Mouse (Mus musculus) stomach, embryonic 15.5 days (tissue): ENCODE results near the gene Ppara. TPM values are rescaled to one million over a fixed set of nuclear protein-coding genes. Genes with fewer than 3 reads are reported as not detected.

Experiments
- ATAC-seq: fragments of 200-750 bp; cut with Nextera tagmentation; 2 replicates; pipeline ENCODE4 v1.8.0; 2017; ENCODE audit warnings: low read depth, moderate number of reproducible peaks, moderate TSS enrichment; ENCODE audit not compliant: insufficient read depth, low FRiP score
- H3K27ac ChIP-seq: fragments of 300-500 bp; sonication (generic); 2 replicates; pipeline ENCODE4 v1.5.1; 2015; ENCODE audit warnings: mild to moderate bottlenecking, inconsistent platforms
- H3K27me3 ChIP-seq: fragments of 300-500 bp; sonication (generic); replicated peaks from 2 replicates; pipeline ENCODE4 v1.6.1; 2015; ENCODE audit warnings: inconsistent platforms
- H3K36me3 ChIP-seq: fragments of 300-500 bp; sonication (generic); 2 replicates; pipeline ENCODE4 v1.6.1; 2015; ENCODE audit warnings: inconsistent platforms
- H3K4me1 ChIP-seq: fragments of 300-500 bp; sonication (generic); 2 replicates; pipeline ENCODE4 v1.6.1; 2015; ENCODE audit warnings: inconsistent platforms
- H3K4me2 ChIP-seq: fragments of 300-500 bp; sonication (generic); 2 replicates; pipeline ENCODE4 v1.6.1; 2015; ENCODE audit warnings: mild to moderate bottlenecking, inconsistent platforms
- H3K4me3 ChIP-seq: fragments of 300-500 bp; sonication (generic); replicated peaks from 2 replicates; pipeline ENCODE4 v1.5.1; 2015; ENCODE audit warnings: inconsistent platforms
- H3K9ac ChIP-seq: fragments of 300-500 bp; sonication (generic); 2 replicates; pipeline ENCODE4 v1.6.1; 2015; ENCODE audit warnings: inconsistent platforms
- H3K9me3 ChIP-seq: fragments of 300-500 bp; sonication (generic); 2 replicates; pipeline ENCODE4 v1.6.1; 2016; ENCODE audit warnings: inconsistent platforms
- WGBS: fragments of 180-500 bp; shearing (Covaris S2); methylation state at CpG from one replicate; pipeline ENCODE4 v1.1.7; 2015; 5-methylcytosine and 5-hydroxymethylcytosine counted together
- microRNA counts: library from miRNA; unstranded; fragments of <30 nt; microRNA quantifications from one replicate; lab custom pipeline; 2016
- microRNA-seq: library from miRNA; unstranded; fragments of <30 nt; microRNA quantifications from one replicate; pipeline ENCODE4, GENCODE M21; 2016
- polyA plus RNA-seq: library from polyadenylated mRNA; unstranded; fragments of >200 nt; fragmentation: Nextera tagmentation; extraction: Ambion mirVana; gene quantifications from 2 replicates; pipeline ENCODE4 v1.2.1, GENCODE M21; 2015

Gene Ppara
- polyA plus RNA-seq, 1 experiment from 2014 or later = 9.6 TPM

- ATAC-seq = no peak
- H3K4me1 ChIP-seq = no peaks in the 10 kb centered on the region
- no peak overlapping the region for H3K27ac ChIP-seq
- no peaks in the 10 kb centered on the region for H3K27me3 ChIP-seq
- no peak overlapping the region for H3K9ac ChIP-seq
- H3K4me2 ChIP-seq = no peak overlapping the region
- no peaks in the 10 kb centered on the region for H3K9me3 ChIP-seq
- whole genome bisulfite sequencing = 40% methylated on average over 6 of the region's 6 CpGs
- H3K4me3 ChIP-seq = no peak overlapping the region
- H3K36me3 ChIP-seq = no peaks in the 10 kb centered on the region
Measured at GRCm38 (mm10) chr15:85840983-85841382, 106.2 kb downstream of the Ppara start.

- no peak overlapping the region for H3K4me3 ChIP-seq
- 70% methylated on average over 5 of the region's 5 CpGs for WGBS
- H3K4me1 ChIP-seq = no peaks in the 10 kb centered on the region
- H3K36me3 ChIP-seq = no peaks in the 10 kb centered on the region
- ATAC-seq = peak; percentile 27; the same call in 1 of the 2 replicates
- H3K9me3 ChIP-seq = no peaks in the 10 kb centered on the region
- H3K4me2 ChIP-seq = no peak overlapping the region
- no peak overlapping the region for H3K9ac ChIP-seq
- no peaks in the 10 kb centered on the region for H3K27me3 ChIP-seq
- H3K27ac ChIP-seq = no peak overlapping the region
Measured at GRCm38 (mm10) chr15:85841796-85842360, 107.1 kb downstream of the Ppara start.

GRCm38 (mm10) chr15:85845071-85845470 lies 110.3 kb downstream of the Ppara start:
- H3K9ac ChIP-seq = no peak overlapping the region
- no peak overlapping the region for H3K4me2 ChIP-seq
- H3K36me3 ChIP-seq = no peaks in the 10 kb centered on the region
- no peak for ATAC-seq
- no peaks in the 10 kb centered on the region for H3K27me3 ChIP-seq
- H3K4me1 ChIP-seq = no peaks in the 10 kb centered on the region
- H3K27ac ChIP-seq = no peak overlapping the region
- no peak overlapping the region for H3K4me3 ChIP-seq
- no peaks in the 10 kb centered on the region for H3K9me3 ChIP-seq

GRCm38 (mm10) chr15:85851656-85852392 lies 117.0 kb downstream of the Ppara start:
- Histone ChIP-seq H3K9me3 (no peaks in the 10 kb centered on the region), H3K4me1 (no peaks in the 10 kb centered on the region), H3K4me3 (no peak overlapping the region), H3K9ac (no peak overlapping the region), H3K4me2 (no peak overlapping the region), H3K27me3 (no peaks in the 10 kb centered on the region), H3K36me3 (no peaks in the 10 kb centered on the region), H3K27ac (no peak overlapping the region)
- ATAC-seq = no peak
- WGBS = 77% methylated on average over 12 of the region's 12 CpGs

MicroRNAs within 50 kb of the gene (microRNA counts, 519-probe panel; counts per million panel counts)
- 3,890 counts per million, percentile 94 among the panel's probes with 10 or more counts for microRNA mmu-let-7b (lab: Ali Mortazavi, UCI)
- microRNA mmu-let-7c (lab: Ali Mortazavi, UCI) = 4,236 counts per million, percentile 97 among the panel's probes with 10 or more counts

Small RNAs within 50 kb of the gene (microRNA-seq; reads per million reads assigned to microRNA genes)
- 3,888 reads per million, percentile 87 among the genes with 10 or more reads in this experiment for gene Mirlet7b
- gene Mirlet7c-2 = 213 reads per million, percentile 59 among the genes with 10 or more reads in this experiment

Other genes starting within 250 kb of the Ppara start
- not detected in 2 replicates for gene 7530416G11Rik, start 231.8 kb upstream of the Ppara start, polyA plus RNA-seq
- 3.7 and 3.8 TPM in 2 replicates for gene Wnt7b, start 152.5 kb upstream of the Ppara start, polyA plus RNA-seq
- 41.1 and 42.7 TPM in 2 replicates for gene Cdpf1, start 76.7 kb downstream of the Ppara start, polyA plus RNA-seq
- 0.18 and 0.21 TPM in 2 replicates for gene Pkdrej, start 86.8 kb downstream of the Ppara start, polyA plus RNA-seq
- gene Ttc38, start 97.3 kb downstream of the Ppara start, polyA plus RNA-seq = 8.3 and 9.1 TPM in 2 replicates
- gene Gtse1, start 124.8 kb downstream of the Ppara start, polyA plus RNA-seq = 23.5 and 26.3 TPM in 2 replicates
- 39.0 and 45.6 TPM in 2 replicates for gene Trmu, start 144.3 kb downstream of the Ppara start, polyA plus RNA-seq